Mouse (Mus musculus) midbrain, embryonic 12.5 days (tissue): ENCODE measurements around the gene Gm11627. TPM values are rescaled to one million over a fixed set of nuclear protein-coding genes. Genes with fewer than 3 reads are reported as not detected.
"Not testable (repeated sequence)": the region's sequence is repeated elsewhere in the genome, so short reads cannot be mapped to it uniquely, and the experiment has no call there.

Source experiments
- ATAC-seq: fragments of 200-750 bp; cut with Nextera tagmentation; 2 replicates; pipeline ENCODE4 v1.8.0; 2017; ENCODE audit warnings: low read depth, moderate TSS enrichment, moderate library complexity; ENCODE audit not compliant: low FRiP score
- H3K27ac ChIP-seq: fragments of 300-500 bp; sonication (generic); replicated peaks from 2 replicates; pipeline ENCODE4 v1.5.1; 2016; ENCODE audit warnings: mild to moderate bottlenecking
- H3K27me3 ChIP-seq: fragments of 300-500 bp; sonication (generic); 2 replicates; pipeline ENCODE4 v1.6.1; 2016; ENCODE audit warnings: mild to moderate bottlenecking
- H3K36me3 ChIP-seq: fragments of 300-500 bp; sonication (generic); 2 replicates; pipeline ENCODE4 v1.6.1; 2016
- H3K4me1 ChIP-seq: fragments of 300-500 bp; sonication (generic); 2 replicates; pipeline ENCODE4 v1.6.1; 2016
- H3K4me2 ChIP-seq: fragments of 300-500 bp; sonication (generic); replicated peaks from 2 replicates; pipeline ENCODE4 v1.6.1; 2016; ENCODE audit warnings: mild to moderate bottlenecking, moderate library complexity
- H3K4me3 ChIP-seq: fragments of 300-500 bp; sonication (generic); 2 replicates; pipeline ENCODE4 v1.5.1; 2016; ENCODE audit warnings: mild to moderate bottlenecking
- H3K9ac ChIP-seq: fragments of 300-500 bp; sonication (generic); replicated peaks from 2 replicates; pipeline ENCODE4 v1.6.1; 2016; ENCODE audit warnings: mild to moderate bottlenecking, moderate library complexity
- H3K9me3 ChIP-seq: fragments of 300-500 bp; sonication (generic); 2 replicates; pipeline ENCODE4 v1.6.1; 2016; ENCODE audit warnings: mild to moderate bottlenecking
- WGBS: fragments of 180-500 bp; shearing (Covaris S2); methylation state at CpG from one replicate; pipeline ENCODE4 v1.1.7; 2016; 5-methylcytosine and 5-hydroxymethylcytosine counted together
- polyA plus RNA-seq: library from polyadenylated mRNA; unstranded; fragments of >200 nt; fragmentation: Nextera tagmentation; extraction: Ambion mirVana; gene quantifications from 2 replicates; pipeline ENCODE4 v1.2.1, GENCODE M21; 2016

Gene Gm11627
- polyA plus RNA-seq, 1 experiment from 2014 or later: 10.5 TPM

DNA sequence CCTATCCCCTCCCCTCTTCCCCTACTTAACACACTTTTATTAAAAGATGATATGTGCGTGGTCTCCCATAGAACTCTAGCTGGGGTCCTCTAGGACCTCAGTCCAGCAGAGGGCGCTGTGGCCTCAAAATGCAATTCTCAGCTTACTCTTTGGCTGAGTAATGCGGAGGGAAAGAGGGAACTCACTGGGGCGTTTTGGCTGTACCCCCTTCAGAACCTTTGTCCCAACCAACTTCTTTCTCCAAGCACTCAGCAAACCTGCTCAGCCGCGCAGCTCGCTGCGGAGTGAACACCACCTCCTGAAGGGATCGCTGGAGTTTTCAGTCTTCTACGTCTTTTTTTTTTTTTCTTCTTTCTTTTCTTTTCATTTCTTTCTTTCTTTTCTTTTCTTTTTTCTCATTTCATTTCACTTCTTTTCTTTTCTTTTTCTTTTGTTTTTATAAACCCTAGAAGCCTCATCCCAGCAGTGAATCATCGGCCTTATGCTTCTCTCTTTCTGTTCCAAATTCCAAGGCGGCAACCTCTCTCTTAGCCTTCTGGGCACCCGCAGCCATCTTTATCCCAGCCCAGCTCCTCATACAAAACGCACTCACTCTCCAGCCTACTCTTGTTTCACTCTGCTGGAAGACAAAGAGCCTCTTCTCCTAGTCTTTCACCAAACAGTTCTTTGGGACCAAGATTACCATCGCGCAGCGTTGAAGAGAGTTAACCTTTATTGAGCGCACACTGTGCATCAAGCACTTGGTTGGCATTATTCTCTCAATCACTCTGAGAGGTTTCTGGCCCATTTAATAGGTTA is 6.2 kb downstream of the Gm11627 start:
- 6% methylated on average over 18 of the region's 18 CpGs for WGBS
- Histone ChIP-seq H3K36me3 (no peaks in the 10 kb centered on the region), H3K4me2 (peak overlapping the region; percentile 58), H3K4me3 (peak overlapping the region; percentile 37), H3K27ac (no peak overlapping the region), H3K9me3 (no peaks in the 10 kb centered on the region), H3K9ac (peak overlapping the region; percentile 44; the same call in 1 of the 2 replicates), H3K4me1 (peaks cover 3% of the 10 kb centered on the region; the same call in 1 of the 2 replicates), H3K27me3 (peaks cover 6% of the 10 kb centered on the region)
- ATAC-seq: no peak

DNA sequence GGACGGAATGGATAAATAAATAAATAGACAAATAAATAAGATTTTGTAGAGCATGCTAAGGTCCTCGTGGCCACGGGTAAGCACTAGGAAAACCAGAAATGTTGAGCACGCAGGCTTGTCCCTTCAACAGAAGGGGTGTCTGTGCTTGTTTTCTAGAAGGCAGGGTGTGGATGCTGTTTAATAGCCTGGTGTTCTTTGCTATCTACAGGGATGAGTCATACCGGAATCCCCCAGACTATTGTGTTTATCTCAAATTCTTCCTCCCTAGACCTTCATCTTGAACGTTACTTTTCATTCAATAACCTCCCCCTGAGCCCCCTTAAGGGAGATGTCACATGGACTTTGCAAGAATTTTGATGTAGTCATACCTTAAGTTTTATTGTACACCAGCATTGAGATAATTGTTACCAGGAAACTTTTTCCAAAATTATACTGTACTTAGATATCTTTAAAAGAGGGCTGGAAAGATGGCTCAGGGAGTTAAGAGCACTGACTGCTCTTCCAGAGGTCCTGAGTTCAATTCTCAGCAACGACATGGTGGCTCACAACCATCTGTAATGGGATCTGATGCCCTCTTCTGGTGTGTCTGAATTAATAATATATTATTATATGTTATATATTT is 10.4 kb downstream of the Gm11627 start:
- no peak overlapping the region for H3K9ac ChIP-seq
- no peaks in the 10 kb centered on the region; the same call in 1 of the 2 replicates for H3K27me3 ChIP-seq
- ATAC-seq: no peak
- no peaks in the 10 kb centered on the region for H3K9me3 ChIP-seq
- no peak overlapping the region for H3K4me2 ChIP-seq
- no peaks in the 10 kb centered on the region for H3K36me3 ChIP-seq
- no peak overlapping the region for H3K4me3 ChIP-seq
- 0 out of 2 replicates have a peak, but pooled peaks cover 3% of the 10 kb centered on the region for H3K4me1 ChIP-seq
- no peak overlapping the region for H3K27ac ChIP-seq
- WGBS: 85% methylated on average over 7 of the region's 7 CpGs

- H3K27ac ChIP-seq: no peak overlapping the region
- no peak overlapping the region for H3K9ac ChIP-seq
- 0 out of 2 replicates have a peak, but pooled peaks cover under 1% of the 10 kb centered on the region for H3K4me1 ChIP-seq
- 81% methylated on average over 12 of the region's 12 CpGs for WGBS
- ATAC-seq: no peak
- no peak overlapping the region for H3K4me2 ChIP-seq
- no peaks in the 10 kb centered on the region for H3K36me3 ChIP-seq
- H3K4me3 ChIP-seq: no peak overlapping the region
- H3K27me3 ChIP-seq: no peaks in the 10 kb centered on the region
- no peaks in the 10 kb centered on the region for H3K9me3 ChIP-seq
Measured at GRCm38 (mm10) chr11:102568191-102568590, 11.1 kb downstream of the Gm11627 start.

GRCm38 (mm10) chr11:102567723-102568122 is 11.5 kb downstream of the Gm11627 start:
- Histone ChIP-seq H3K9ac (no peak overlapping the region), H3K27ac (no peak overlapping the region), H3K4me3 (no peak overlapping the region), H3K27me3 (no peaks in the 10 kb centered on the region), H3K4me2 (no peak overlapping the region), H3K9me3 (no peaks in the 10 kb centered on the region), H3K36me3 (no peaks in the 10 kb centered on the region), H3K4me1 (no peaks in the 10 kb centered on the region)
- 95% methylated on average over 15 of the region's 15 CpGs for WGBS
- ATAC-seq: no peak

GRCm38 (mm10) chr11:102567157-102567556 is 12.1 kb downstream of the Gm11627 start:
- 87% methylated on average over 6 of the region's 6 CpGs for WGBS
- Histone ChIP-seq H3K4me2 (no peak overlapping the region), H3K4me3 (no peak overlapping the region), H3K9me3 (no peaks in the 10 kb centered on the region), H3K9ac (no peak overlapping the region), H3K36me3 (no peaks in the 10 kb centered on the region), H3K27me3 (no peaks in the 10 kb centered on the region), H3K27ac (no peak overlapping the region), H3K4me1 (no peaks in the 10 kb centered on the region)
- no peak for ATAC-seq

DNA sequence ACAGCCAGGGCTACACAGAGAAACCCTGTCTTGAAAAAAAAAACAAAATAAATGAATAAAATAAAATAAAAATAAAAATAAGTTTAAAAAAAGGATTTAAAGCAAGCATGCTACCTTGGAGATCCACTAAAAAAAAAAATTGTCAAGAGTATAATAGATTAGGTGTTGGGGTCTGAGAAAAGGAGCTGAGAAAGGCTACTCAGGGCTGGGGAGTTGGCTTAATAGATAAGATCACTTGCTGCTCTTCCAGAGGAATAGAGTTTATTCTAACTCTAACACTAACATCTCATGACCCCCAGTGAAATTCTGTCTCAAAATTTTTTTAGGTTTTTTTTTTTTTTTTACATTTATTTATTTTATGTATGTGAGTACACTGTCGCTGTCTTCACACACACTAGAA is 13.0 kb downstream of the Gm11627 start:
- WGBS: 100% methylated on average over 1 of the region's 1 CpGs
- H3K4me2 ChIP-seq: no peak overlapping the region
- H3K27ac ChIP-seq: no peak overlapping the region
- H3K9me3 ChIP-seq: no peaks in the 10 kb centered on the region
- H3K4me1 ChIP-seq: no peaks in the 10 kb centered on the region
- no peaks in the 10 kb centered on the region for H3K36me3 ChIP-seq
- H3K9ac ChIP-seq: no peak overlapping the region
- H3K4me3 ChIP-seq: no peak overlapping the region
- H3K27me3 ChIP-seq: no peaks in the 10 kb centered on the region
- no peak for ATAC-seq

DNA sequence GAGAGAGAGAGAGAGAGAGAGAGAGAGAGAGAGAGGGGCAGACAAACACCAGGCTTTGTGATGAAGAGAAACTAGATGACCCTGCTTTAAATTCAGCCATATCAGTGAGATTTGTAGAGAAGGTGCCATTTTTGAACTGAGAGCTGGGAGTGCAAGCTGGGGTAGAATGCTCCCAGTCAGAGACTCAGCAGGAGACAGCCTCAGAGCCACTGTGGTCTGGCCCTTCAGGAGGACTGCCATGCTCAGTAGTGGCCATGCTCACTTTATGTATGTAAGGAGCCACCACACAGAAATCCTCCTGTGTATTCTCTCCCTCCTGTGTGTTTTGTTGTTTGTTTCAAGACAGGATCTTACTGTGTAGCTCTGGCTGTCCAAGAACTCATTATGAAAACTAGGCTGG is 13.5 kb downstream of the Gm11627 start:
- ATAC-seq: no peak
- no peak overlapping the region for H3K4me3 ChIP-seq
- no peaks in the 10 kb centered on the region for H3K36me3 ChIP-seq
- no peaks in the 10 kb centered on the region for H3K9me3 ChIP-seq
- H3K27ac ChIP-seq: no peak overlapping the region
- no peaks in the 10 kb centered on the region for H3K4me1 ChIP-seq
- no peaks in the 10 kb centered on the region for H3K27me3 ChIP-seq
- H3K4me2 ChIP-seq: no peak overlapping the region
- H3K9ac ChIP-seq: no peak overlapping the region

DNA sequence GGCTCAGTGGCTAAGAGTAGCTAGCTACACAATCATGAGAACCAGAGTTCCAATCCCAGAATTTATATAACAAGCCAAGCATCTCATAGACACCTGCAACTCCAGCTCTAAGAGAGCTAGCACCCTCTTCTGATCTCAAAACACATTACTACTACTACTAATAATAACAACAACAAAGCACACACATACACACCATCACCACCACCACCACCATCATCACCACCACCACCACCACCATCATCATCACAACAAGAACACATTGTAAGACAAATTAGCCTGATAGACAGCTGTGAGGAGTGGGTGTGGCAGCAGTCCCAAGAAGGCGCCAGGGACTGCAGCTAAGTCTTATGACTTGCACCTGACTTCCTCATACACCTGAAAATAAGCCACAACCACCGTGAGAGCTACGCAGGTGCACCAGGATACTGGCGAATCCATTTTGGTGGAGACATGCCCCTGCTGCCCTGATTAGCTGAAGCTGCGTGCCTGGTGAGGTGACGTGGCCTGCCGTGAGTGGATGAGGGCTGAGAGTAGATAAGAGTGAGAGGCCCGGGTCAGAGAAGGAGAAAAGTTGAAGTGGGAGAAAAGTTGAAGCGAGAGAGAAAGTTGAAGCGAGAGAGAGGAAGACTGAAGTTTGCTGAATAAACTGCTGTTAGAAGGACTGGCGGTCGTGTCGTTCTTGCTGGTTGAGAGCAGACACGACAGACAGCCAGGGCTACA is 14.1 kb downstream of the Gm11627 start:
- not testable (repeated sequence) for H3K4me1 ChIP-seq, H3K4me3 ChIP-seq, H3K9ac ChIP-seq, H3K27ac ChIP-seq, ATAC-seq, H3K4me2 ChIP-seq, H3K9me3 ChIP-seq, H3K27me3 ChIP-seq, H3K36me3 ChIP-seq
- WGBS: 89% methylated on average over 14 of the region's 14 CpGs

GRCm38 (mm10) chr11:102558704-102559103 is 20.6 kb downstream of the Gm11627 start:
- Histone ChIP-seq H3K9ac (no peak overlapping the region), H3K9me3 (no peaks in the 10 kb centered on the region), H3K4me3 (no peak overlapping the region), H3K4me2 (no peak overlapping the region), H3K4me1 (peaks cover 19% of the 10 kb centered on the region), H3K36me3 (no peaks in the 10 kb centered on the region), H3K27me3 (no peaks in the 10 kb centered on the region), H3K27ac (no peak overlapping the region)
- WGBS: 84% methylated on average over 4 of the region's 5 CpGs
- no peak for ATAC-seq

DNA sequence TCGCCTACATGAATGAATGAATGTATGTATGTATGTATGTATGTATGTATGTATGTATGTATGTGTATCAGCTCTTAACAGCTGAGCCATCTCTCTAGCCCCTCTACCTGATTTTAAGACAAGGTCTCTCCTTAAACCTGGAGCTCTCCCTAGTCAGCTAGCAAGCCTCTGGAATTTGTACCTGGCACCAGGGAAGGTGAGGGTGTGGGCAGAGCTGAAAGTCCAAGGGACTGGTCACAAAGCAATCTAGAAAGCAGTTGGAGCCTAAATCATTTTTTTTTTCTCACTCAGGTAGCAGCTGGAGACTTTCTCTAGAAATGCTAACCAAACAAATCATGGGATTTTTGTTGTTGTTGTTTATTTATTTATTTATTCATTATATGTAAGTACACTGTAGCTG is 21.9 kb downstream of the Gm11627 start:
- Histone ChIP-seq H3K4me1 (peaks cover 21% of the 10 kb centered on the region), H3K4me2 (no peak overlapping the region), H3K9me3 (no peaks in the 10 kb centered on the region), H3K27ac (no peak overlapping the region), H3K9ac (no peak overlapping the region), H3K36me3 (no peaks in the 10 kb centered on the region), H3K27me3 (no peaks in the 10 kb centered on the region), H3K4me3 (no peak overlapping the region)
- WGBS: 86% methylated on average over 1 of the region's 1 CpGs
- no peak for ATAC-seq

DNA sequence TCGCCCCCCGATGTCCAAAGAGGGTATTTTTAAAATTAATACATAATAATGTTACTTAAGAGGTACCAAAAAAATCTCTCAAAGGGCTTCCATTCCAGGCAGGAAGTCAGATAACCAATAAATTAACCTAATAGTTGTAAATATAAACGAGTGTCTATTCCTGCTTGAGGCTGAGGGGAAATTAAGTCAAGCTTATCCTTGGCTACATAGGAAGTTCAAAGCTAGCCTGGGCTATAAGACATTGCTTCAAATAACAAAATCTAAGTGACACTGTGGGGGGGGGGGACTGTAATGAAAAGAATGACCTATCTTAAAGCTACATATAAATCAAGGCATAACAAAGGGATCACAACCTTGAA is 22.6 kb downstream of the Gm11627 start:
- Histone ChIP-seq H3K36me3 (0 out of 2 replicates have a peak, but pooled peaks cover 4% of the 10 kb centered on the region), H3K4me2 (peak overlapping the region; percentile 74), H3K4me3 (peak overlapping the region; percentile 91), H3K27ac (peak overlapping the region; percentile 97), H3K9ac (no peak overlapping the region), H3K9me3 (no peaks in the 10 kb centered on the region), H3K4me1 (peaks cover 21% of the 10 kb centered on the region), H3K27me3 (no peaks in the 10 kb centered on the region)
- ATAC-seq: no peak
- WGBS: 25% methylated on average over 3 of the region's 3 CpGs
